Mouse (Mus musculus): ENCODE measurements around the gene Sipa1l2.

The Sipa1l2 gene

DNA sequence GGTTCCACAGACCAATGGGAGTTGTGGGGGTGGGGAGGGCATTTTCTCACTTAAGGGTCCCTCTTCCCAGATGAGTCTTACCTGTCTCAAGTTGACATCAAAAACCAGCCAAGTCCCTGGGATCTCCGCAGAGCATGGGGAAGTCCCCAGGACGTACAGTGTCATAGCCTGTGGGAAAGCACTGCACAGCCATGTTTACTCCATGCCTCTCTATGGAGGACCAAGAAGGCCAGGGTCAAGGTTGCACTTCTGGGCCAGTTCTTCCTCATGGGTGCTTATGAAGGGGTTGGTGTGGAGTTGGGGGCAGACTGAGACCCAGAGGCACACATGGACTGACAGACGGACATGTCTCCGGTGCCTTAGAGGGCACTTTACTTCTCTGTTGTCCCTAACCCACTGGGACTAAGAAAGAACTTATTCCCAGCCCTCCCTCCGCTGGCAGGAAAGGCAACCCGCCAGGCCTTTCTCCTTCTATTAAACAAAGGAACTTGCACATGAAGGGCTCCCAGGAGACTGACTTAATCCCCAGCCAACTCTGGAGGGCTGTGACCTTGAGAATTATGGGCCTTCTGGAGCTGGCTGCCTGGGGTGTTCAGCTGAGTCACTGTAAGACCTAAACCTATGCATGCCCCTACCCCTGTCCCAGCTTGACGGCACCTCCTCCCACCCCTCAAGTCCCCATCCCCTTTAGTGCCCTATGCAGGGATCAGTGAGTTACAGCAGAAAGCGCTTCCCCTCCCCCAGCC lies 199.9 kb downstream of the Sipa1l2 start:
- no peak for ATAC-seq (ENCODE audit: low TSS enrichment)

DNA sequence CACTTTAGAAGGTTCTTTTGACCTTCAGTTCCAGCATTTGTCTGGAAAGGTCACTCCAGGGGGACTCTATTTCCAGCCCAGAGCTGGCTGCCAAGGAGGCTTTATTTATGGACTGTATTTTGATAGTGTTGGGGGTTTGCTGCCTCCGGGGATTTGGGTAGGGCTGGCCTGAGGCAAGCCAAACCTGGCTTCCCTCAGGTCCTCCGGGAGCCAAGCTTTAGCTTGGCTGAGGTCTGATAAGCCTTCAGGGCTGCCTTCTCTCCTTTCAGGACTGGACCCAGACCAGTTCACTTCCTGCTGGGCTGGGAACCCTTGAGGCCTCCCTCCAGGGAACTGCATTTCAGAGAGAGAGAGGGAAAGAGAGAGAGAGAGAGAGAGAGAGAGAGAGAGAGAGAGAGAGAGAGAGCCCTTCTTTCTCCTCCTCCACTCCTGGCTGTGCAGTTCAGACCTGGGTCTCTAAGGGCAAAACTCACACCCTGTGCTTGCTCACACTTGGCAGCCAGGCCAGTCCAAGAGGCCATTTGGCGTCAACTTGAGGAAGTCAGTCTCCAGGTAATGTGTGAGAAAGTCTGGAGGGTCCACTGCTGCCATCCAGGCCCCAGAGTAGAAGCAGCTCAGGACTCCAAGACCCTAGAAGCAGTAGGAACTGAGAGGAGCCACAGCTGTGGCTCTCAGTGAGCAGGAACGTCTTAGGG lies 201.1 kb downstream of the Sipa1l2 start:
- no peak for ATAC-seq (ENCODE audit: low TSS enrichment)
